Mouse (Mus musculus) megakaryocyte, embryonic 14.5 days (primary cell): Measurements from ENCODE around the gene Hdac6.

ENCODE experiments used
- FLI1 ChIP-seq: IDR thresholded peaks from 2 replicates; pipeline ENCODE4 v1.6.1; 2012; ENCODE audit warnings: low read length, inconsistent platforms, mixed read lengths
- GATA1 ChIP-seq: IDR thresholded peaks from 3 replicates; pipeline ENCODE4 v1.6.1; 2012; ENCODE audit warnings: mixed read lengths, low read length, inconsistent platforms, borderline replicate concordance

GRCm38 (mm10) chrX:7898211-7898610 is 49.5 kb downstream of the Hdac6 start:
- TF ChIP-seq GATA1, result no peak
- TF ChIP-seq FLI1, result no peak
